Mouse (Mus musculus) testis, adult 2 months (tissue): Measurements from ENCODE around the gene Prkn.

Experiments used
- CTCF ChIP-seq: fragments of 200-500 bp; IDR thresholded peaks from 2 replicates; pipeline ENCODE4 v1.5.1; 2012; ENCODE audit warnings: low read depth, mild to moderate bottlenecking, inconsistent platforms, low read length, moderate library complexity; ENCODE audit not compliant: control insufficient read depth, insufficient read depth, insufficient replicate concordance
- POLR2A ChIP-seq: fragments of 200-500 bp; IDR thresholded peaks from 2 replicates; pipeline ENCODE4 v1.6.1; 2012; ENCODE audit warnings: low read depth, mild to moderate bottlenecking, inconsistent platforms, low read length, moderate library complexity; ENCODE audit not compliant: control insufficient read depth

GRCm38 (mm10) chr17:11680456-11680855 lies 840.3 kb downstream of the Prkn start:
- no peak for TF ChIP-seq CTCF
- TF ChIP-seq POLR2A: no peak
